Mouse (Mus musculus): ENCODE results near the gene Gm13040. TPM values are rescaled to one million over a fixed set of nuclear protein-coding genes. Genes with fewer than 3 reads are reported as not detected.
"Not testable (repeated sequence)": the region's sequence is repeated elsewhere in the genome, so short reads cannot be mapped to it uniquely, and the experiment has no call there.

Gene Gm13040
- polyA plus RNA-seq (2012; rRNA removed) = not detected in 2 replicates

GRCm38 (mm10) chr4:143535654-143536053 lies at the start of gene Gm13040:
TSS of gene Gm13040 (plus strand) at chr4:143535954.
- WGBS = no CpG with 5 or more reads among the region's 3 CpGs
- DNase-seq; H3K4me3 ChIP-seq (replicated peaks; ENCODE audit: extremely low read depth, low read depth, low read length); H3K4me1 ChIP-seq (ENCODE audit: control insufficient read depth, insufficient read depth, low read length): not testable (repeated sequence)

GRCm38 (mm10) chr4:143511043-143511442 lies 24.7 kb upstream of the Gm13040 start, which contains the start of gene Gm13043:
TSS of gene Gm13043 (plus strand) at chr4:143511343.
- no peak for TF ChIP-seq CTCF (IDR thresholded peaks at IDR 0.05; ENCODE audit: insufficient read depth, low read length)
- TF ChIP-seq POLR2A (IDR thresholded peaks at IDR 0.05; ENCODE audit: borderline replicate concordance, extremely low read depth, low read depth, low read length) = no peak
- H3K4me3 ChIP-seq (replicated peaks; ENCODE audit: extremely low read depth, low read depth, low read length) = no peak within 1 kb of the TSS
- 86% methylated on average over 3 of the region's 3 CpGs for WGBS
- DNase-seq = no peak
- no peaks in the 10 kb centered on the region for H3K4me1 ChIP-seq (ENCODE audit: control insufficient read depth, insufficient read depth, low read length)

- not testable (repeated sequence) for H3K4me3 ChIP-seq (replicated peaks; ENCODE audit: extremely low read depth, low read depth, low read length); DNase-seq; H3K4me1 ChIP-seq (ENCODE audit: control insufficient read depth, insufficient read depth, low read length)
- no CpG with 5 or more reads among the region's 3 CpGs for WGBS
These were observed 15.6 kb downstream of the Gm13040 start, which contains the start of the genes BC080695 and Gm13057 for GRCm38 (mm10) chr4:143551400-143551799. TSS of gene BC080695 (plus strand) at chr4:143551700. TSS of gene Gm13057 (plus strand) at chr4:143551709.

Other genes with a start within 250 kb of the Gm13040 start
- 20.8 and 44.8 TPM in 2 replicates for gene Pdpn, start 236.4 kb upstream of the Gm13040 start, polyA plus RNA-seq (2012; rRNA removed)
- 0.07 and 0.25 TPM in 2 replicates for gene Lrrc38, start 186.2 kb upstream of the Gm13040 start, polyA plus RNA-seq (2012; rRNA removed)
- not detected in 2 replicates for gene Pramel1, start 141.5 kb upstream of the Gm13040 start, polyA plus RNA-seq (2012; rRNA removed)
- gene Pramef8, start 123.5 kb upstream of the Gm13040 start, polyA plus RNA-seq (2012; rRNA removed) = 4.4 and 6.0 TPM in 2 replicates
- gene Oog4, start 85.6 kb upstream of the Gm13040 start, polyA plus RNA-seq (2012; rRNA removed) = not detected in 2 replicates
- gene Gm13043, start 24.6 kb upstream of the Gm13040 start, polyA plus RNA-seq (2012; rRNA removed) = not detected in 2 replicates
- not detected in 2 replicates for gene BC080695, start 15.7 kb downstream of the Gm13040 start, polyA plus RNA-seq (2012; rRNA removed)
- gene Gm13057, start 15.8 kb downstream of the Gm13040 start, polyA plus RNA-seq (2012; rRNA removed) = not detected in 2 replicates
- gene Gm13083, start 79.0 kb downstream of the Gm13040 start, polyA plus RNA-seq (2012; rRNA removed) = not detected in 2 replicates
- gene Gm13088, start 121.3 kb downstream of the Gm13040 start, polyA plus RNA-seq (2012; rRNA removed) = not detected in 2 replicates
- gene Gm13089, start 166.8 kb downstream of the Gm13040 start, polyA plus RNA-seq (2012; rRNA removed) = not detected in 2 replicates
- gene Gm13078, start 183.5 kb downstream of the Gm13040 start, polyA plus RNA-seq (2012; rRNA removed) = not detected in 2 replicates